Mouse (Mus musculus): ENCODE data around the gene Kat2a.

Gene Kat2a

DNA sequence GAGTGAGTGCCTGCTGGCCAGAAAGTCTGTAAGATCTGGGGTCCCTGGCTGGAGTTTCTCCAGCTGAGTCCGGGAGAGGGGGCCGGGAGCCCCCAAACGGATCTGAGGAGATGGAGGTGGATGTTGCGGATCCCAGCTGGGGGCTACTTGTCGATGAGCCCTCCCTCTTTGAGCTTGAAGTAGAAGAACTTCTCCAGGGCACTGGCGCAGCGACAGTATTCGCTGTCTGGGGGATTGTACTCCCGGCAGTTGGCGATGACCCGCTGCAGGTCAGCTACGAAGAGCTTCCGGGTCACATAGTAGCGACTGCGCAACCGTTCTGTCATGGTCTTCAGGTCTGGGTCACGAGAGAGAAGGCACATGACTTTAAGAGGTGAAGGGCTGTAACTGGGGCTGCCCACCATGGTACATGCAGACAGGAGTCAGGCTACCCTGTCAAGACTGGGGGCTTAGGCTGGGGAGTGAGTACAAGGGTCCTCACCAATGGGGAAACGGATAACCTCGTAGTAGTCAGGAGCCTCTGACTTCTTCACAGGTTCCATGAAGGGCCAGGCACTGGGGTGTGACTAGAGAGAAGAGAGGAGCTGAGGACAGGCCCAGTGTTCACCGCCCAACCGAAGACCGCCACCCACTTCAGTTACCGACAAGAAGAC is 7.0 kb downstream of the Kat2a start:
- DNase-seq = no peak

GRCm38 (mm10) chr11:100703851-100704531 is 8.3 kb downstream of the Kat2a start, which contains the start of gene Dhx58:
Gene Dhx58 (minus strand): TSS chr11:100704271.
- DNase-seq = peak; percentile 32

- peak; percentile 71 for DNase-seq
These were observed 8.9 kb downstream of the Kat2a start for GRCm38 (mm10) chr11:100703366-100703765.

GRCm38 (mm10) chr11:100702906-100703305 is 9.4 kb downstream of the Kat2a start:
- peak; percentile 13 for DNase-seq

- DNase-seq = peak; percentile 77
These were observed 10.0 kb downstream of the Kat2a start for GRCm38 (mm10) chr11:100702081-100702851.

DNA sequence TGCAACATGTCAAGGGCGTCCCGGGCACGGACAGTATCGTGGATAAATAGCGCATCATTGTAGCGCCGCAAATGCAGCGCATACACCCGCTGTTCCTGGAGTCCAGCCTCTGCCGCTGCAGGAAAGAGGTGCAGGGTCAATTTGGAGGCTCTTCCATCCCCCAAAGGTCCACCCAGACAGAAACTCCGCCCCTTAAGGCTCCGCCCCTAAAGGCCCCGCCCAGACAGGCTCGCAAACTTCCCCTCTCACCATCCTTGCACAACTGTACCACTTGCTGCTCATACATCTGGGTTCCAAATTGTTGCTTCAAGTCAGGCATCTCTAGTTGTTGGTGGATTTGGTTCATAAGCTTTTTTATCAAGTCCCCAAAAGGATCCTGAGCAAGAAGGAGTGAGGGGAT is 11.0 kb downstream of the Kat2a start:
- DNase-seq = peak; percentile 45

DNA sequence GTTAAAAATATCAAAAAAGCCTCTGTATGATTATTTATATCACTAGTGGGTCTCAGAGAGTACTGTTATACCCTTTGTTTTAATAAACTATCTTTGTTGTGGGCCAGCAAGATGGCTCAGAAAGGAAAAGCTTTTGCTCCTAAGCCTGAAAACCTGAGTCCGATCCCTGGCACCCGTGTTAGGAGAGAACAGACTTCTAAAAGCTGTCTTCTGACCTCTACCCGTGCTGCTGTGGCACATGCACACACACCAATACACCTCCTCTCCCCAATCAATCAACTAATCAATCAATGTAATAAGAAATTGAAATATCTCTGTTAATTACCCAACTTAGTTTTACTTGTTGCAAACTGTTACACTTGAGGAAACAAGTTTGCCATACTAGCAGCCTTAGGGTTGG is 11.6 kb downstream of the Kat2a start:
- DNase-seq = no peak

- no peak for DNase-seq
These were observed 14.3 kb downstream of the Kat2a start for GRCm38 (mm10) chr11:100697921-100698320.

GRCm38 (mm10) chr11:100694926-100695325 is 17.3 kb downstream of the Kat2a start:
- peak; percentile 79 for DNase-seq

GRCm38 (mm10) chr11:100693154-100693553 is 19.1 kb downstream of the Kat2a start:
- no peak for DNase-seq

GRCm38 (mm10) chr11:100692164-100692616 is 20.1 kb downstream of the Kat2a start, which contains the start of gene Zfp385c:
Gene Zfp385c (minus strand): TSS chr11:100692455.
- DNase-seq = no peak

GRCm38 (mm10) chr11:100690389-100690788 is 21.9 kb downstream of the Kat2a start:
- no peak for DNase-seq

DNA sequence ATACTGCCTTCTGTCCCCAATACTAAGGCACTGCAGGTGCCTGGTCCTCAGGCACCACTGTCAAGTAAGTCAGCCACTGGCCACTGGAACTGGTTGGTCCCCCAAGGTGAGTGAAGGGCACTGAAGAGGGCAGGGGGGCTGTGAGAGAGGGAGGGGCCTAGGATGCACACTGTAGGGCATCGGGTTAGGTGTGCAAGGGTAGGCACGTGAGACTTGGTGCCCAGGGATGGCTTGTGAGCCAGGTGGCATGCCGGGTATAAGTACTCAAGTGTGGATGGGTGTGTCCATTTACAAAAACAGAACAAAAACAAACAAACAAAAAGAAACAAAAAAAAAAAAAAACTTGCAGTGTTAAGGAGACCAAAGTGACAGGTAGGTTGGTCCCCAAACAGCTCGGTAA is 23.8 kb downstream of the Kat2a start:
- no peak for DNase-seq

DNA sequence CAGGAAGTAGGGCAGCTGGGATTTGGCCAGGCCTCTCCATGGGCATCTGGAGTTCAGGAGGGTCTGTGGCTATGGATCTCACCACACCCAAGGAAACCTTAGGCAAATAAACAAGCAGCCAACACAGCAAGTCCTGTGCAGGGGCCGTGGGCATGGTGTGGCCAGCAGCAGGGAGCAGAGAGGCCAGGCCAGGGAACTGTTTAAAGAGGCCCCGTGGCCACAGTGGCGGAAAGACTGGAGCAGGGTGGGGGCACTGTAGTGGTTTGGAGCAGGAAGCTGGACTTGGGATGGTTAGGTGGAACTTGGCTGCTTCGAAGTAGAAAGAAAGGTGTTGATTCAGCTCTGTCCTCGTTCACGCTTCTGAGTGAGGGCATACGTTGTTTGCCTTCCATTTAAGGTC is 25.0 kb downstream of the Kat2a start:
- no peak for DNase-seq

- DNase-seq = no peak
These were observed 26.9 kb downstream of the Kat2a start for GRCm38 (mm10) chr11:100685371-100685770.

- DNase-seq = no peak
These were observed 28.2 kb downstream of the Kat2a start for GRCm38 (mm10) chr11:100684084-100684483.

DNA sequence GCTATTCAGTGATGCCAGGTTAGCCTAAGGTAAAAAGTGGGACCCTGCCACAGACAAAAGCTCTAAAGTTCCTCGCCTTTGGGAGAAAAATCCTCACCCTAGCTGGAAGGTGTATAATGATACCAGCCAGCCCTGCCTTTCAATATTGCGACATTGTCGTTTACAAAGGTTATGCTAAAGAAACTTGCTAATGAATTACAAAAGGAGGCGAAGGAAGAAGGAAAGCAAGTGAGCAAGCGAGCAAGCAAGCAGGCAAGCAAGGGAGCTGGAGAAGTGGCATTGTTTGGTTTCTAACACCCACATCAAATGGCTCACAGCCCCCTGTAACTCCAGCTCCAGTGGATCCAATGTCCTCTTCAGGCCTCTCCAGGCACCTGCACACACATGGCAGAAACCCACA is 29.7 kb downstream of the Kat2a start:
- no peak for DNase-seq

DNA sequence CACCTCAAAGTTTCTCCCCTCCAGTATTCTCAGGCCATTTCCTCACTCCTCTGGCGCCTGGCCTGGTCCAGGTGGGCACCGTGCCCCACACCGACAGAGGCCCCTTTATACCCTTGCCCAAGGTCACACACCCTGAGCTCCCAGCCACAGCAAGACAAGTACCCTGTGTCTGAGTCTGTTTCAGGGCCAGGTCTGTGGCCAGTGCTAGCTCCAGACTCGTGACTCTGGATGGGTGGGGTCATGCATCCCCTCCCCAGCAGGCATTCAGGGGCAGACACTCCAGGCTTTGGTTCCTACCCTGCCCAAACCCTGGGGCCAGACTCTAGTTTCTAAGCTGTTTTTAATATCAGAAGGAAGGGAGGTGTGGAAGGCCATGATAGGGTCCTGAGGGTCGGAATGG is 30.4 kb downstream of the Kat2a start:
- DNase-seq = no peak

DNA sequence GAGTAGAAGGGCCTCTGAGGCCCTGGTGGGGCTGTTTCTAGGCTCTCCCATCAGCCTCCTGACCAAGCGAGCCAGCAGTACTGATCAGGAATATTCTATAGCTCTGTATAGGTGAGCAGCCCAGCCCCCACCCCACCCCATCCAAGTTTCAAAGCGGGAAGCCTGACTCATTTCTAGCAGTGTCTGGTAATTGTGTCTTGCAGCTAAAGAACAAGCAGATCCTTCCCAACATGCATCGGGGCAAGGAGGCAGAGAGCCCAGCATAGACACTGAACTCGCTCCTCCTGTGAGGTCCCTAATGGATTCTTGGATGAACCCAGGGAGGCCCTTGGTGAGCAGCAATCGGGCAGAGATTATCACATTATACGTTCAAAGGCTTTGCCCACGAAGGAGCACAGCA is 34.5 kb downstream of the Kat2a start:
- DNase-seq = no peak

GRCm38 (mm10) chr11:100673169-100673568 is 39.1 kb downstream of the Kat2a start:
- no peak for DNase-seq

- DNase-seq = no peak
These were observed 40.3 kb downstream of the Kat2a start for GRCm38 (mm10) chr11:100671956-100672355.

- DNase-seq = no peak
These were observed 41.2 kb downstream of the Kat2a start for GRCm38 (mm10) chr11:100671049-100671448.

GRCm38 (mm10) chr11:100659806-100660205 is 52.5 kb downstream of the Kat2a start:
- DNase-seq = no peak

DNA sequence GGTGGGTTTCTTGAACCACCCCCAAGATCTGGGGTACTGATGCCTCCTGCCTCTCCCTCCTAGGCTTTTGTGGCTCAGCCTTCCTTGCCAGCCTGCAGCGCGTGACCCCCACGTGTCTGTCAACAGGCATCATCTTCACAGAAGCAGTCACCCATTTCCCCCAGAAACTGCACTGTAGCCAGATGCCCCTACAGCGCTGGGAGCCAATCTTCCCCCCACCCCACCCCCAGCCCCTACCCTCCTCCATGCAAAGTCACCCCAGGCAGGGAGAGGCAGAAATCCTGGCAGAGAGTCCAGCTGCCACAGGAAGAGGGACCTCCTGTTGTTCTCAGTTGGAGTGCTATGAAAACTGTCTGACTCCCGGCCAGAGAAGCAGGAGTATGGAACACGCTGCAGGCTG is 55.8 kb downstream of the Kat2a start:
- DNase-seq = no peak

Measured in kidney, adult 9 months (tissue).